Mouse (Mus musculus): ENCODE results near the gene St3gal2. TPM values are rescaled to one million over a fixed set of nuclear protein-coding genes. Genes with fewer than 3 reads are reported as not detected.
"Not testable (repeated sequence)": the region's sequence is repeated elsewhere in the genome, so short reads cannot be mapped to it uniquely, and the experiment has no call there.

The St3gal2 gene
- polyA plus RNA-seq, 1 experiment: not detected

DNA sequence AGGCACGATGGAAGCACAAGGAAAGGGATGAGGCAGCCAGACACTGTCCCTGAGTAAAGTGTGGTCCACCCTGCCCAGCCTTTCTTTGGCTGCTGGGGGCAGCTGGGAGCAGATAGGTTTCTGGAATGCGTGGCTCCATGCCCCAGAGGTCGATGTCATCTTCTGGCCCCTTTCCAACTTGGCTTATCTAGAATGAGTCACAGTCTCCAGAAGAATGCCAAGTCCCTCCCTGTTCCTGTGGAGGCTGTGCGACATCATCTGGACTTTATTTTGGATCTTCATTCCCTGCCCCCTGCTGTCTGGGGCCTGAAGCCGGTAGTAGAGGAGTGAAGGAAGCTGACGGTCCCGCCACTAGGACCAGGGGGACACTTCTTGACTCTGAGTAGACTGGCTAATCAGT is 45.9 kb downstream of the St3gal2 start:
- no peak overlapping the region for H3K4me3 ChIP-seq (ENCODE audit: insufficient read depth, low read depth, low read length)
- 12% methylated on average over 7 of the region's 7 CpGs for WGBS
- TF ChIP-seq CTCF (IDR thresholded peaks at IDR 0.05; ENCODE audit: insufficient read depth, low read depth, low read length) (no peak), POLR2A (IDR thresholded peaks at IDR 0.05; ENCODE audit: insufficient read depth, low read depth, low read length) (no peak)
- H3K27ac ChIP-seq (ENCODE audit: insufficient read depth, low read depth, low read length): peak overlapping the region; percentile 70
- H3K4me1 ChIP-seq (ENCODE audit: control insufficient read depth, insufficient read depth, low read length): peaks cover 22% of the 10 kb centered on the region

DNA sequence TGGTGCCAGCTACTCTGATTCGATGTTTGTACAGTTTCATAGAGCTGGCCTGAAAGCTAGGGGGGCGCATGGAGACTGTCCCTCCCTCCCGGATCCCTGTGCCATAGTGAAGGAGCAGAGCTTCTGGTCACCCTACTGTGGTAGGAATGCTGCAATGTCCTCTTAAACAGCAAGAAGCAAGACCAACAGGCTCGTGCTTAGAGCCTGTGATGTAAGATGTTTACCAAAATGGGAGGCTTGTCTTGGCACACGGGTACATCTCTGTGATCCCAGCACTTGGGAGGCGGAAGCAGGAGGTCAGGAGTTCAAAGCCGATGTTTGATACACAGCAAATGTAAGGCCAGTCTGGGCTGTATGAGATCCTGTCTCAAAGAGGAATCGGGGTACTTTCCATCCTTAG is 46.9 kb downstream of the St3gal2 start:
- Histone ChIP-seq H3K4me1 (ENCODE audit: control insufficient read depth, insufficient read depth, low read length) (peaks cover 28% of the 10 kb centered on the region), H3K4me3 (ENCODE audit: insufficient read depth, low read depth, low read length) (no peak overlapping the region), H3K27ac (ENCODE audit: insufficient read depth, low read depth, low read length) (peak overlapping the region; percentile 48; the same call in 1 of the 2 replicates)
- no peak for TF ChIP-seq CTCF (IDR thresholded peaks at IDR 0.05; ENCODE audit: insufficient read depth, low read depth, low read length)
- TF ChIP-seq POLR2A (IDR thresholded peaks at IDR 0.05; ENCODE audit: insufficient read depth, low read depth, low read length): no peak
- 77% methylated on average over 8 of the region's 8 CpGs for WGBS

DNA sequence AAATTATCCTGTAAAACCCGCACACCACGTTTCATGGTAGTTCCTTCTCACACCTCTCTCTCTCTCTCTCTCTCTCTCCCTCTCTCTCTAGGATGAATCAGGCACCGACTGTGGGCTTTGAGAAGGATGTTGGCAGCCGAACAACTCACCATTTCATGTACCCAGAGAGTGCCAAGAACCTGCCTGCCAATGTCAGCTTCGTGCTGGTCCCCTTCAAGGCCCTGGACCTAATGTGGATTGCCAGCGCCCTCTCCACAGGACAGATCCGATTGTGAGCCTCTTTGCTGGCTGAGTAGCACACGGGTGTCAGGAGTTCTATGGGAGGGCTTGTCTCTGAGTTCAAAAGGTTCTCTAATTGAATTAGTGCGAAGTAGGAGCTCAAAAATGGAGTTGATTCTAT is 47.6 kb downstream of the St3gal2 start:
- no peak for TF ChIP-seq CTCF (IDR thresholded peaks at IDR 0.05; ENCODE audit: insufficient read depth, low read depth, low read length)
- no peak overlapping the region for H3K4me3 ChIP-seq (ENCODE audit: insufficient read depth, low read depth, low read length)
- H3K4me1 ChIP-seq (ENCODE audit: control insufficient read depth, insufficient read depth, low read length): peaks cover 28% of the 10 kb centered on the region
- 41% methylated on average over 9 of the region's 9 CpGs for WGBS
- H3K27ac ChIP-seq (ENCODE audit: insufficient read depth, low read depth, low read length): no peak overlapping the region

DNA sequence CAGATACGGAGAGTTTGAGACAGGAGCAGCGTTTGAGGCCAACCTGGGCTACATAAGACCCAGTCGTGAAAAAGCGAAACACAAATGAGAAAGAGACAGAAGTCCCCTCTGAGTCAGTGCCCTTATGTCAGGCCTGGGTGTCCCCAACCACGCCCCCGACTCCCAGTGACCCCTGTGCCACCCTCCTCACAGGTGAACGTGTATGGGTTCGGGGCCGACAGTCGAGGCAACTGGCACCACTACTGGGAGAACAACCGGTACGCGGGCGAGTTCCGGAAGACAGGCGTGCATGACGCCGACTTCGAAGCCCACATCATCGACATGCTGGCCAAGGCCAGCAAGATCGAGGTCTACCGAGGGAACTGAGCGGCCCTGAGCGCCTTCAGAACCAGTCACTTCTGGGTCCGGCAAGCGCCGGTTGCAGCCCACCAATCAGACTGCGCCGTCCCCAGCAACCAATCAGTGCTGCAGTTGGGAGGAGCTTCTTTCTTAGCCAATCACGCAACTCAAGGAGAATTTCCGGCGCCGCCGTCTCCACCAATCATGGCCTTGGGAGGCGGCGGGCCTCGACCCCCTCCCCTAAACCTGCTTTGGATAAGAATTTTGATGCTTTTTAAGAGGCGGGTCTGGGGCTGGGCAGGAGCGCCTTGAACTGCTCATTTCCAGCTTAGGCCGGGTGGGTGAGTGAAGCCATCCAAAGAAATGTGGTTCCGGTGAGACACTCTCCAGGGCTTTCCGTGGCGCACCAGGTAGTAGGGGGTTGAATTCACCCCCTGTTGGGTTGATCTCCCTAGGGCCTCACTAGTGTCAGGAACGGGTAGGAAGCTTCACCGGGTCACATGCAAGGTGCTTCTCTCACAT is 50.4 kb downstream of the St3gal2 start:
- Histone ChIP-seq H3K4me1 (ENCODE audit: control insufficient read depth, insufficient read depth, low read length) (peaks cover 24% of the 10 kb centered on the region), H3K4me3 (ENCODE audit: insufficient read depth, low read depth, low read length) (peak overlapping the region; percentile 52), H3K27ac (ENCODE audit: insufficient read depth, low read depth, low read length) (no peak overlapping the region)
- WGBS: 6% methylated on average over 45 of the region's 45 CpGs
- no peak for TF ChIP-seq CTCF (IDR thresholded peaks at IDR 0.05; ENCODE audit: insufficient read depth, low read depth, low read length)
- peak; percentile 88 for TF ChIP-seq POLR2A (IDR thresholded peaks at IDR 0.05; ENCODE audit: insufficient read depth, low read depth, low read length)

DNA sequence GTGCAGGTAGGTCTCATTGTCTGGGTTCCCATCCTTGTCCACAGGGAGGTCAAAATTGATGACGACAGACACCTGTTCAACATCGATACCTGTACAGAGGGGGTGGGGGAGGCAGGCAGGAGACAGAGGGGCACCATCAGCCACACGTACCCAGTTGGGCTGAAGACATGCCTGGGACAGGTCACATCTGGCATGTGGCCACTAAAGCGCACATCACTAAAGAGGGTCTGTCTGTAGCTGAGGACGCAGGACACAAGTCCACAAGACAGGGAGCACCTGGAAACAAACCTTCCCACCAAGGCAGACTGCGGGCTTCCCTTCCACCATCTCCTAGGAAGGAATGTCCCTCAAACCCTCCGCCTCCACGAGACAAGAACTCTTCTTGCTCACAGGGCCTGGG is 56.8 kb downstream of the St3gal2 start:
- not testable (repeated sequence) for H3K27ac ChIP-seq (ENCODE audit: insufficient read depth, low read depth, low read length); H3K4me3 ChIP-seq (ENCODE audit: insufficient read depth, low read depth, low read length); H3K4me1 ChIP-seq (ENCODE audit: control insufficient read depth, insufficient read depth, low read length)
- WGBS: 91% methylated on average over 8 of the region's 8 CpGs

DNA sequence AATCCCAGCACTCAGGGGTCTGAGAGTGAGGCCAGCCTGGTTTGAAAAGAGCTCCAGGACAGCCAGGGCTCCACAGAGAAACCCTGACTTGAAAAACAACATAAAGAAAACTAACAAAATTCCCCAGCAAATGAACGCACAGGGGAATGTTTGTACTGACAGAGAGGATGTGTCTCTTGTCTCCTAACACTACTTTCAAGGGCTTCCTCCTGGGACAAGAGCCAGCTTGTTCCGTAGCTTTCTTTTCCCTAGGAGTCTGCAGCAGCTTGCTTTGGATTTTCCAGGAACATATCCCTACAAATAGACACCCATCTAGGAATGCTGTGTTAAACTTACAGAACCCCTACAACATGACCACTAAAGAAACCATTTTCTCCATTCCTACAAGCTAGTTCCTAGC is 58.3 kb downstream of the St3gal2 start:
- WGBS: 72% methylated on average over 2 of the region's 2 CpGs
- not testable (repeated sequence) for H3K4me1 ChIP-seq (ENCODE audit: control insufficient read depth, insufficient read depth, low read length); H3K27ac ChIP-seq (ENCODE audit: insufficient read depth, low read depth, low read length); H3K4me3 ChIP-seq (ENCODE audit: insufficient read depth, low read depth, low read length)

DNA sequence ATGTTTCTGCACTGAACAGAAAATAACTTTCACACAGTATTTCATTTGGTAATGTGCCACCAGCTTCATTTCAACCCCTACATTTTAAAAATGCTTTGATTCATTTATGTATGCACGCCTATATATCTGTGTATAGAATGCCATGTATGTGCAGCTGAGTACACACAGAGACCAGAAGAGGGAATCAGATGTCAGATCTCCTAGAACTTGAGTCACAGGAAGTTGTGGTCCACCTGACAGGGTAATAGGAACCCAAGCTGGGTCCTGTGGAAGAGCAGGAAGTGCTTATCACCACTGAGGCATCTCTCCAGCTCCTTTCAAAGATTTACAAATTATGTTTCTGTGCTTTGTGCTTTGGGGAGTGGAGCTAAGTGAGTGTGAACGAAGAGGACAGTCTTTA is 61.6 kb downstream of the St3gal2 start:
- no peak overlapping the region for H3K4me3 ChIP-seq (ENCODE audit: insufficient read depth, low read depth, low read length)
- WGBS: 94% methylated on average over 2 of the region's 2 CpGs

DNA sequence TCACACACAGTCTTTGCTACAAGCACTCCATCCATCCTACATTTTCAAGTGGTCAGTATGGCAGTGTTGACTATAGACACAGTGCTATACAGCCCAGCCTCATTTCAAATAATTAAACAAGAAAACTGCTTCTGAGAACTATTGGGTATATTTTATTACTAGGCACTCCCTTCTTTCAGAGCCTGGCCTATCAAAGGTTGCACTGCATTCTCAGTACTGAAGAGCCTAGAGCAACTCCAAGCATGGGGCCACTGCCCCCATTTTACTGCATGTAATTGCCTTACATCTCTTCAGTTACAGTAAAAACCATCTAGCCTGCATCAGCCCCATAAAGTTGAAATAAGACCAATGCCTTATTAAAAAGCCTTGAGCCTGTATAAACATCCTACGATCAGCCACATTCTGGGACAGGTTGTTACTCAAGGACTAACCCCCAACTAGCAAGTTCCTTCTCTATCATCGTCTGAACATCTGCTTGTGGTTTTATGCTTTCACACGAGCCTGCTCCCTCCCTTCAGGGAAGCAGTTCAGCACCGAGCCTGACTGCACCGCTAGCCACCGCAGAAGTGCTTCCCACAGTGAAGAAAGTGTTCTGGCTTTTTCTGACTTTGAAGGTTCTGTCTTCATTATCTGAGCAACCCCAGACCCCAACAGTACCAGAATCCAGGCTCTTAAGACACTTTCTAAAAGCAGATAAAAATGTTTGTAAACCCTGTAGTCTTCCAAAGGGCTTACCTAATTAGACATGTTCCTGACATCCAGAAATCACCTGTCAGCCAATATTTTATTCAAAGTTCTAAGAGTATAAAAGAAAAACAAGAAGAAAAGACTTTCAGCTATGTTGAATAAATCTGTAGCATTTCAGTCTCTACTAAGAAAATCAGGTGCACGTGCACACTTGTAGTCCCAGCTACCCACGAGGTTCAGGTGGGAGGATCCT is 68.4 kb downstream of the St3gal2 start:
- Histone ChIP-seq H3K4me3 (ENCODE audit: insufficient read depth, low read depth, low read length) (no peak overlapping the region), H3K27ac (ENCODE audit: insufficient read depth, low read depth, low read length) (no peak overlapping the region), H3K4me1 (ENCODE audit: control insufficient read depth, insufficient read depth, low read length) (no peaks in the 10 kb centered on the region)
- TF ChIP-seq POLR2A (IDR thresholded peaks at IDR 0.05; ENCODE audit: insufficient read depth, low read depth, low read length): no peak
- no peak for TF ChIP-seq CTCF (IDR thresholded peaks at IDR 0.05; ENCODE audit: insufficient read depth, low read depth, low read length)
- WGBS: 88% methylated on average over 8 of the region's 8 CpGs

More for the DNA sequence above, 61.6 kb downstream of the St3gal2 start:
- TF ChIP-seq CTCF (IDR thresholded peaks at IDR 0.05; ENCODE audit: insufficient read depth, low read depth, low read length) (no peak), POLR2A (IDR thresholded peaks at IDR 0.05; ENCODE audit: insufficient read depth, low read depth, low read length) (no peak)
- Histone ChIP-seq H3K27ac (ENCODE audit: insufficient read depth, low read depth, low read length) (no peak overlapping the region), H3K4me1 (ENCODE audit: control insufficient read depth, insufficient read depth, low read length) (no peaks in the 10 kb centered on the region)

DNA sequence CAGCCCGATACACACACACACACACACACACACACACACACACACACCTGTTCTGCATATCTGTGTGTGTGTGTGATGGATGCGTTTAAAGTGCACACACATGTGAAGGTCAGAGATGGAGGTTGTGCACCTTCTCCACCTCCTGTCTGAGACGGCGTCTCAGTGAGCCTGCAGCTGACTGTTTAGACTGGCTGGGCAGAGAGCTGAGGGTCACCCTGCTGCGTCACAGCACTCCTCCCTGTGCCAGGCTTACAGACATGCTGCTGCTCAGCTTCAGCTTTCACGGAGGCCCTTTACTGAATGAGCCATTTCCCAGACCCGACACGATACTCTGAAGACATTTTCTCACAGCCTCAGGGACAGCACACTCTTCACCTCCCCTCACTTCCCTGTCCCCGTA is 70.3 kb downstream of the St3gal2 start:
- WGBS: 86% methylated on average over 9 of the region's 9 CpGs
- TF ChIP-seq CTCF (IDR thresholded peaks at IDR 0.05; ENCODE audit: insufficient read depth, low read depth, low read length) (no peak), POLR2A (IDR thresholded peaks at IDR 0.05; ENCODE audit: insufficient read depth, low read depth, low read length) (no peak)
- peaks cover 2% of the 10 kb centered on the region; the same call in 1 of the 2 replicates for H3K4me1 ChIP-seq (ENCODE audit: control insufficient read depth, insufficient read depth, low read length)
- no peak overlapping the region for H3K4me3 ChIP-seq (ENCODE audit: insufficient read depth, low read depth, low read length)
- no peak overlapping the region for H3K27ac ChIP-seq (ENCODE audit: insufficient read depth, low read depth, low read length)

Data from olfactory bulb, adult 2 months (tissue).